Mouse (Mus musculus) midbrain, embryonic 10.5 days (tissue): ENCODE data around the gene Gm48552. TPM values are rescaled to one million over a fixed set of nuclear protein-coding genes. Genes with fewer than 3 reads are reported as not detected.

ENCODE experiments used
- DNase-seq: peaks from one replicate; pipeline ENCODE4 v3.0.0-alpha.2; 2017; ENCODE audit warnings: low spot score
- H3K27ac ChIP-seq: fragments of 300-500 bp; sonication (generic); replicated peaks from 2 replicates; pipeline ENCODE4 v1.5.1; 2016; ENCODE audit warnings: mild to moderate bottlenecking
- H3K27me3 ChIP-seq: fragments of 300-500 bp; sonication (generic); 2 replicates; pipeline ENCODE4 v1.6.1; 2016; ENCODE audit warnings: low read depth, mild to moderate bottlenecking; ENCODE audit not compliant: poor library complexity, severe bottlenecking
- H3K36me3 ChIP-seq: fragments of 300-500 bp; sonication (generic); 2 replicates; pipeline ENCODE4 v1.6.1; 2016; ENCODE audit warnings: mild to moderate bottlenecking, moderate library complexity
- H3K4me1 ChIP-seq: fragments of 300-500 bp; sonication (generic); 2 replicates; pipeline ENCODE4 v1.6.1; 2016
- H3K4me3 ChIP-seq: fragments of 300-500 bp; sonication (generic); 2 replicates; pipeline ENCODE4 v1.5.1; 2016; ENCODE audit warnings: mild to moderate bottlenecking, moderate library complexity
- H3K9me3 ChIP-seq: fragments of 300-500 bp; sonication (generic); replicated peaks from 2 replicates; pipeline ENCODE4 v1.6.1; 2016; ENCODE audit warnings: mild to moderate bottlenecking
- WGBS: fragments of 180-500 bp; shearing (Covaris S2); methylation state at CpG from one replicate; pipeline ENCODE4 v1.1.7; 2016; 5-methylcytosine and 5-hydroxymethylcytosine counted together
- polyA plus RNA-seq: library from polyadenylated mRNA; unstranded; fragments of >200 nt; fragmentation: Nextera tagmentation; extraction: Ambion mirVana; gene quantifications from 2 replicates; pipeline ENCODE4 v1.2.1, GENCODE M21; 2016

Gene Gm48552
- polyA plus RNA-seq, 1 experiment from 2014 or later: 1.7 TPM

GRCm38 (mm10) chr10:81395865-81396264 lies 7.1 kb downstream of the Gm48552 start:
- Histone ChIP-seq H3K9me3 (no peaks in the 10 kb centered on the region), H3K27ac (0 out of 2 replicates have a peak overlapping the region, but pooled peaks have one; percentile 28), H3K27me3 (peaks cover 43% of the 10 kb centered on the region), H3K4me3 (no peak overlapping the region), H3K4me1 (peaks cover 57% of the 10 kb centered on the region), H3K36me3 (peaks cover 14% of the 10 kb centered on the region; the same call in 1 of the 2 replicates)
- DNase-seq: no peak
- WGBS: 82% methylated on average over 4 of the region's 4 CpGs

GRCm38 (mm10) chr10:81396749-81397148 lies 7.9 kb downstream of the Gm48552 start:
- Histone ChIP-seq H3K4me1 (peaks cover 66% of the 10 kb centered on the region), H3K4me3 (no peak overlapping the region), H3K27me3 (peaks cover 52% of the 10 kb centered on the region), H3K36me3 (peaks cover 8% of the 10 kb centered on the region; the same call in 1 of the 2 replicates), H3K9me3 (no peaks in the 10 kb centered on the region), H3K27ac (peak overlapping the region; percentile 52)
- DNase-seq: no peak
- 61% methylated on average over 5 of the region's 5 CpGs for WGBS

GRCm38 (mm10) chr10:81399296-81399695 lies 10.5 kb downstream of the Gm48552 start:
- Histone ChIP-seq H3K27me3 (peaks cover 74% of the 10 kb centered on the region), H3K4me3 (no peak overlapping the region), H3K27ac (peak overlapping the region; percentile 90)

GRCm38 (mm10) chr10:81399798-81400308 lies 11.0 kb downstream of the Gm48552 start:
- no peak for DNase-seq
- Histone ChIP-seq H3K27me3 (peaks cover 80% of the 10 kb centered on the region), H3K36me3 (peaks cover 11% of the 10 kb centered on the region; the same call in 1 of the 2 replicates), H3K4me1 (peaks cover 74% of the 10 kb centered on the region), H3K27ac (peak overlapping the region; percentile 90), H3K4me3 (no peak overlapping the region), H3K9me3 (no peaks in the 10 kb centered on the region)
- 74% methylated on average over 18 of the region's 18 CpGs for WGBS

More at GRCm38 (mm10) chr10:81399296-81399695, 10.5 kb downstream of the Gm48552 start:
- Histone ChIP-seq H3K36me3 (peaks cover 8% of the 10 kb centered on the region; the same call in 1 of the 2 replicates), H3K9me3 (no peaks in the 10 kb centered on the region), H3K4me1 (peaks cover 69% of the 10 kb centered on the region)
- WGBS: 66% methylated on average over 5 of the region's 5 CpGs
- no peak for DNase-seq

GRCm38 (mm10) chr10:81400371-81401204 lies 11.8 kb downstream of the Gm48552 start:
- Histone ChIP-seq H3K27ac (peak overlapping the region; percentile 90), H3K4me3 (peak overlapping the region; percentile 41; the same call in 1 of the 2 replicates), H3K4me1 (peaks cover 74% of the 10 kb centered on the region), H3K36me3 (peaks cover 13% of the 10 kb centered on the region; the same call in 1 of the 2 replicates), H3K27me3 (peaks cover 87% of the 10 kb centered on the region), H3K9me3 (no peaks in the 10 kb centered on the region)
- no peak for DNase-seq
- WGBS: 39% methylated on average over 22 of the region's 22 CpGs

GRCm38 (mm10) chr10:81401205-81401520 lies 12.4 kb downstream of the Gm48552 start:
- H3K9me3 ChIP-seq: no peaks in the 10 kb centered on the region
- WGBS: 36% methylated on average over 10 of the region's 10 CpGs
- peak overlapping the region; percentile 90 for H3K27ac ChIP-seq
- peaks cover 74% of the 10 kb centered on the region for H3K4me1 ChIP-seq
- H3K4me3 ChIP-seq: peak overlapping the region; percentile 41; the same call in 1 of the 2 replicates
- H3K36me3 ChIP-seq: peaks cover 13% of the 10 kb centered on the region; the same call in 1 of the 2 replicates
- peaks cover 93% of the 10 kb centered on the region for H3K27me3 ChIP-seq
- DNase-seq: no peak

GRCm38 (mm10) chr10:81401521-81402226 lies 12.9 kb downstream of the Gm48552 start:
- peaks cover 93% of the 10 kb centered on the region for H3K27me3 ChIP-seq
- WGBS: 11% methylated on average over 17 of the region's 18 CpGs
- peaks cover 74% of the 10 kb centered on the region for H3K4me1 ChIP-seq
- peak; percentile 77 for DNase-seq
- peak overlapping the region; percentile 90 for H3K27ac ChIP-seq
- no peaks in the 10 kb centered on the region for H3K9me3 ChIP-seq
- peak overlapping the region; percentile 41 for H3K4me3 ChIP-seq
- H3K36me3 ChIP-seq: peaks cover 13% of the 10 kb centered on the region; the same call in 1 of the 2 replicates

GRCm38 (mm10) chr10:81402227-81402765 lies 13.5 kb downstream of the Gm48552 start:
- H3K4me1 ChIP-seq: peaks cover 75% of the 10 kb centered on the region
- peaks cover 13% of the 10 kb centered on the region; the same call in 1 of the 2 replicates for H3K36me3 ChIP-seq
- H3K9me3 ChIP-seq: no peaks in the 10 kb centered on the region
- H3K27ac ChIP-seq: peak overlapping the region; percentile 90
- no peak for DNase-seq
- WGBS: 26% methylated on average over 7 of the region's 7 CpGs
- peak overlapping the region; percentile 41 for H3K4me3 ChIP-seq
- peaks cover 94% of the 10 kb centered on the region for H3K27me3 ChIP-seq

- Histone ChIP-seq H3K4me1 (peaks cover 80% of the 10 kb centered on the region), H3K4me3 (peak overlapping the region; percentile 41; the same call in 1 of the 2 replicates), H3K27me3 (peaks cover 95% of the 10 kb centered on the region), H3K27ac (peak overlapping the region; percentile 90), H3K36me3 (peaks cover 13% of the 10 kb centered on the region; the same call in 1 of the 2 replicates), H3K9me3 (no peaks in the 10 kb centered on the region)
- no peak for DNase-seq
- 59% methylated on average over 10 of the region's 10 CpGs for WGBS
Measured at GRCm38 (mm10) chr10:81403511-81403910, 14.7 kb downstream of the Gm48552 start.

- 12% methylated on average over 9 of the region's 9 CpGs for WGBS
Measured at GRCm38 (mm10) chr10:81404082-81404481, 15.3 kb downstream of the Gm48552 start.

GRCm38 (mm10) chr10:81404720-81405119 lies 15.9 kb downstream of the Gm48552 start:
- H3K27me3 ChIP-seq: peaks cover 98% of the 10 kb centered on the region

More at GRCm38 (mm10) chr10:81404082-81404481, 15.3 kb downstream of the Gm48552 start:
- H3K9me3 ChIP-seq: no peaks in the 10 kb centered on the region
- peaks cover 13% of the 10 kb centered on the region; the same call in 1 of the 2 replicates for H3K36me3 ChIP-seq
- H3K27me3 ChIP-seq: peaks cover 100% of the 10 kb centered on the region
- no peak overlapping the region for H3K27ac ChIP-seq
- no peak overlapping the region for H3K4me3 ChIP-seq
- DNase-seq: no peak
- peaks cover 85% of the 10 kb centered on the region for H3K4me1 ChIP-seq

GRCm38 (mm10) chr10:81405588-81406201 lies 16.9 kb downstream of the Gm48552 start:
- WGBS: 40% methylated on average over 13 of the region's 13 CpGs
- DNase-seq: no peak
- Histone ChIP-seq H3K27me3 (peaks cover 88% of the 10 kb centered on the region), H3K4me3 (no peak overlapping the region), H3K36me3 (peaks cover 5% of the 10 kb centered on the region; the same call in 1 of the 2 replicates), H3K9me3 (no peaks in the 10 kb centered on the region), H3K27ac (no peak overlapping the region), H3K4me1 (peaks cover 86% of the 10 kb centered on the region)

More at GRCm38 (mm10) chr10:81404720-81405119, 15.9 kb downstream of the Gm48552 start:
- 56% methylated on average over 18 of the region's 18 CpGs for WGBS
- Histone ChIP-seq H3K36me3 (peaks cover 13% of the 10 kb centered on the region; the same call in 1 of the 2 replicates), H3K9me3 (no peaks in the 10 kb centered on the region), H3K27ac (peak overlapping the region; percentile 42; the same call in 1 of the 2 replicates), H3K4me1 (peaks cover 86% of the 10 kb centered on the region), H3K4me3 (no peak overlapping the region)
- no peak for DNase-seq
